Mouse (Mus musculus) adrenal gland, postnatal 10 days (tissue): ENCODE data around the gene Tsen2. TPM values are rescaled to one million over a fixed set of nuclear protein-coding genes. Genes with fewer than 3 reads are reported as not detected.

Source experiments
- DNase-seq: peaks from one replicate; pipeline ENCODE4 v3.0.0; 2021; ENCODE audit warnings: mixed read lengths
- total RNA-seq, 2 experiments: library from RNA; stranded (reverse); gene quantifications; 2 replicates each; pipeline ENCODE4 v1.2.3; 2021

Tsen2 gene
- total RNA-seq, 2 experiments from 2014 or later: 8.8 to 15.7 TPM

- DNase-seq: no peak
Observed at GRCm38 (mm10) chr6:115541676-115542275, 2.7 kb upstream of the Tsen2 start.

GRCm38 (mm10) chr6:115542341-115542740 lies 2.1 kb upstream of the Tsen2 start:
- no peak for DNase-seq

- DNase-seq: peak; percentile 70
Observed at GRCm38 (mm10) chr6:115546276-115546675, 1.8 kb downstream of the Tsen2 start.

GRCm38 (mm10) chr6:115555485-115555884 lies 11.0 kb downstream of the Tsen2 start:
- DNase-seq: no peak

- DNase-seq: no peak
Observed at GRCm38 (mm10) chr6:115558176-115558575, 13.7 kb downstream of the Tsen2 start.

GRCm38 (mm10) chr6:115559651-115560632 lies 15.5 kb downstream of the Tsen2 start:
- peak; percentile 55 for DNase-seq

- DNase-seq: no peak
Observed at GRCm38 (mm10) chr6:115565479-115566045, 21.1 kb downstream of the Tsen2 start.

- DNase-seq: no peak
Observed at GRCm38 (mm10) chr6:115574171-115574570, 29.7 kb downstream of the Tsen2 start.

- no peak for DNase-seq
Observed at GRCm38 (mm10) chr6:115577407-115577806, 32.9 kb downstream of the Tsen2 start.

GRCm38 (mm10) chr6:115577941-115578340 lies 33.5 kb downstream of the Tsen2 start:
- no peak for DNase-seq

- no peak for DNase-seq
Observed at GRCm38 (mm10) chr6:115580810-115581209, 36.3 kb downstream of the Tsen2 start.

GRCm38 (mm10) chr6:115582328-115583115 lies 38.1 kb downstream of the Tsen2 start:
- DNase-seq: no peak

GRCm38 (mm10) chr6:115583430-115584125 lies 39.1 kb downstream of the Tsen2 start:
- no peak for DNase-seq

- no peak for DNase-seq
Observed at GRCm38 (mm10) chr6:115584176-115584575, 39.7 kb downstream of the Tsen2 start.

- no peak for DNase-seq
Observed at GRCm38 (mm10) chr6:115586321-115586720, 41.9 kb downstream of the Tsen2 start.

- DNase-seq: no peak
Observed at GRCm38 (mm10) chr6:115591692-115592359, 47.4 kb downstream of the Tsen2 start.

- DNase-seq: no peak
Observed at GRCm38 (mm10) chr6:115592458-115592857, 48.0 kb downstream of the Tsen2 start, which contains the start of gene Mkrn2os. TSS of gene Mkrn2os (minus strand) at chr6:115592576.

- DNase-seq: no peak
Observed at GRCm38 (mm10) chr6:115593252-115593651, 48.8 kb downstream of the Tsen2 start.

- DNase-seq: no peak
Observed at GRCm38 (mm10) chr6:115594463-115594862, 50.0 kb downstream of the Tsen2 start.

GRCm38 (mm10) chr6:115595667-115596066 lies 51.2 kb downstream of the Tsen2 start:
- DNase-seq: no peak

GRCm38 (mm10) chr6:115601322-115601714 lies 56.9 kb downstream of the Tsen2 start:
- DNase-seq: no peak
